Mouse (Mus musculus): ENCODE results near the gene Gm2a.

DNA sequence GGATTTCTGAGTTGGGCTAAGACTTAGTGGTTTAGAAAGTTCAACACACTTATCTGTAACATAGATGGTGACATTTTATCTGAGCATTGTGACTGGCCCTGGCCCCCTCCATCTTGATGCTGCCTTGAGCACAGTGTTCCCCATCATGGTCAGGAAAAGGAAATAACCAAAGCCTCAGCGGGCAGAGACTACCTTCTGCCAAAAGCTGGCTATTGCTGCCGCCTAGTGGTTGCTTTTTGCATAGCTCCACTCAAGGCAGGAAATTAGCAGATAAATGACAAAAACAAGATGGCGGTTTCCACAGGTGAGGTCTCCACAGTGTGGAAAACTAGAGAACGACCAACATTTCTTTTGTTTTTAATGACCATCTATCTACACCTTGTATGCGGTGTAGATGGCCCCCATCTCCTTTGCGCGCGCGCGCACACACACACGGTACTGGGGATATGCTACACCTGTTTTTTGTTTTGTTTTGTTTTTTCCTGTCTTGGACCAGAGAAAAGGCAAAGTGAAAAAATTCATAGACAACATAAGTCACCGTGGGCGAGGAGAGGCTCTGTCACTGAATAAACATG lies 61.0 kb downstream of the Gm2a start:
- peak; percentile 91 for TF ChIP-seq CTCF (IDR thresholded peaks at IDR 0.05; ENCODE audit: low read depth)
- TF ChIP-seq EP300 (IDR thresholded peaks at IDR 0.05; ENCODE audit: low read depth) = no peak
